9 mouse cellular contexts compared by ENCODE assay signal in the genomic region with DNA sequence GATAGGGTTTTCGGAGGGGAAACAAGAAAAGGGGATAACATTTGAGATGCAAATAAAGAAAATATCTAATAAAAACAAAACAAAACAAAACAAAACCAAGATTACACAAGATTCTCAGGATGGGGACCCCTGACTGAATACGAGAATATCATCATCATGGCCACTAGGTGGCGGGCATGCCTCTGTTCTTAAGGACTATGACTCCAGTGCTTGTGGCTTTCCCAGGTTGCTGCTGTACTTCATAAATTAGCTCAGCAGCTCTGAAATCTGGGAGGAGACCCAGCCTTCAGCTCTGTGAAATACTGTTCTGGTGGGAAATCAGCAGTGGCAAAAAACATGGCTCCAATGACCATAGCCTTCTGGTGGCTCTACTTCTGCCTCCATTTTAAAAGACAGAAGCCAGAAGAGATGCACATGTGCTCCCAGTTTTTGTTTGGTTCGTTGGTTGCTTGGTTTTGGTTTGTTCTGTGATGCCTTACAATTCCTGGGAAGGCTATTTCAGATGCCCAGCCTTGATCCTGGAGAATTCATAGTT. TPM values are rescaled to one million over a fixed set of nuclear protein-coding genes. Genes with fewer than 3 reads are reported as not detected.
DNase-seq lines count a peak whose midpoint lies in the region; ATAC-seq and TF ChIP-seq lines count a peak whose summit lies in the region.
"Had no signal": no experiment of that assay in that cellular context is flagged by ENCODE, and none has a peak within 500 bp of the region (broad histone marks: within the 10 kb centered on the region; RNA-seq: fewer than 3 reads in every experiment).

No protein-coding gene starts in this region.

- WGBS in embryonic facial prominence, embryonic 11.5 days: 20% methylated on average over 4 of the region's 4 CpGs
- WGBS in heart, embryonic 10.5 days: 14% methylated on average over 4 of the region's 4 CpGs
- WGBS in kidney, postnatal 0 days: 10% methylated on average over 4 of the region's 4 CpGs

- no peak overlapping the region for H3K4me3 ChIP-seq in embryonic facial prominence, embryonic 11.5 days (ENCODE audit: low read depth, low read length)
- no peak overlapping the region for H3K4me3 ChIP-seq in heart, embryonic 10.5 days
- H3K4me3 ChIP-seq in kidney, postnatal 0 days (replicated peaks; ENCODE audit: low read depth, low read length): no peak overlapping the region
- H3K4me3 ChIP-seq: embryonic facial prominence, embryonic 15.5 days had no signal

- peak; percentile 65 for DNase-seq in CD4-positive helper T cell, adult 2 months (ENCODE audit: low read depth, low spot score)
- peak; percentile 67 to 75 for DNase-seq in adrenal gland, postnatal 36 days
- peak; percentile 80 for DNase-seq in embryonic facial prominence, embryonic 11.5 days (ENCODE audit: low spot score)
- DNase-seq in heart, embryonic 10.5 days (ENCODE audit: low spot score): peak; percentile 83
- DNase-seq in kidney, postnatal 0 days (ENCODE audit: low spot score): peak; percentile 94
- DNase-seq in liver: peak; percentile 71
- peak; percentile 72 for DNase-seq in naive thymus-derived CD4-positive, alpha-beta T cell, adult 2 months (ENCODE audit: low read depth)
- DNase-seq in spleen, postnatal 36 days (ENCODE audit: low spot score in 2 of 2): peak; percentile 49 to 67

- no peak overlapping the region for H3K4me2 ChIP-seq in embryonic facial prominence, embryonic 11.5 days (ENCODE audit: low read depth, low read length)
- no peak overlapping the region for H3K4me2 ChIP-seq in kidney, postnatal 0 days (ENCODE audit: low read length)
- H3K4me2 ChIP-seq: embryonic facial prominence, embryonic 15.5 days had no signal

- no peaks in the 10 kb centered on the region for H3K4me1 ChIP-seq in embryonic facial prominence, embryonic 11.5 days (ENCODE audit: control insufficient read depth, insufficient read depth, low read length)
- H3K4me1 ChIP-seq in heart, embryonic 10.5 days: peaks cover 6% of the 10 kb centered on the region; the same call in 1 of the 2 replicates
- H3K4me1 ChIP-seq in kidney, postnatal 0 days (replicated peaks; ENCODE audit: insufficient read depth, low read length): no peaks in the 10 kb centered on the region
- H3K4me1 ChIP-seq: embryonic facial prominence, embryonic 15.5 days had no signal

- no peak for ATAC-seq in embryonic facial prominence, embryonic 11.5 days (replicated peaks; ENCODE audit: insufficient number of reproducible peaks, low FRiP score, low TSS enrichment, low read depth)
- ATAC-seq in kidney, postnatal 0 days (replicated peaks; ENCODE audit: low FRiP score, low read depth): peak; percentile 49

- no peak overlapping the region for H3K27ac ChIP-seq in embryonic facial prominence, embryonic 11.5 days (replicated peaks; ENCODE audit: low read depth, low read length)
- no peak overlapping the region for H3K27ac ChIP-seq in heart, embryonic 10.5 days
- H3K27ac ChIP-seq in kidney, postnatal 0 days: no peak overlapping the region
- H3K27ac ChIP-seq: embryonic facial prominence, embryonic 15.5 days had no signal

- no peaks in the 10 kb centered on the region for H3K27me3 ChIP-seq in embryonic facial prominence, embryonic 11.5 days (ENCODE audit: control insufficient read depth, insufficient read depth, low read length)
- H3K27me3 ChIP-seq in heart, embryonic 10.5 days (ENCODE audit: insufficient read depth, poor library complexity, severe bottlenecking): no peaks in the 10 kb centered on the region
- no peaks in the 10 kb centered on the region for H3K27me3 ChIP-seq in kidney, postnatal 0 days (ENCODE audit: insufficient read depth, low read length)
- H3K27me3 ChIP-seq: embryonic facial prominence, embryonic 15.5 days had no signal

- no peaks in the 10 kb centered on the region for H3K36me3 ChIP-seq in embryonic facial prominence, embryonic 11.5 days (replicated peaks; ENCODE audit: control insufficient read depth, insufficient read depth, low read depth, low read length)
- no peaks in the 10 kb centered on the region for H3K36me3 ChIP-seq in heart, embryonic 10.5 days
- no peaks in the 10 kb centered on the region for H3K36me3 ChIP-seq in kidney, postnatal 0 days (ENCODE audit: insufficient read depth, low read length)
- H3K36me3 ChIP-seq: embryonic facial prominence, embryonic 15.5 days had no signal

- peak; percentile 86 for TF ChIP-seq CTCF in kidney, postnatal 0 days (IDR thresholded peaks at IDR 0.05; ENCODE audit: low read depth)

- no peaks in the 10 kb centered on the region for H3K9me3 ChIP-seq in embryonic facial prominence, embryonic 11.5 days (replicated peaks; ENCODE audit: control insufficient read depth, low read length)
- no peaks in the 10 kb centered on the region for H3K9me3 ChIP-seq in heart, embryonic 10.5 days
- H3K9me3 ChIP-seq in kidney, postnatal 0 days (replicated peaks; ENCODE audit: low read length): no peaks in the 10 kb centered on the region
- H3K9me3 ChIP-seq: embryonic facial prominence, embryonic 15.5 days had no signal

- H3K9ac ChIP-seq in embryonic facial prominence, embryonic 11.5 days (replicated peaks; ENCODE audit: low read length): no peak overlapping the region
- no peak overlapping the region for H3K9ac ChIP-seq in kidney, postnatal 0 days (ENCODE audit: low read depth, low read length)
- H3K9ac ChIP-seq: embryonic facial prominence, embryonic 15.5 days had no signal

RNA-seq across cellular contexts. Expression of a gene that starts 4.5 kb away (rescaled TPM):
- total RNA-seq in adrenal gland, postnatal 36 days (2021): not detected
- polyA plus RNA-seq in embryonic facial prominence, embryonic 11.5 days (2014; fragmentation: Nextera tagmentation; extraction: Ambion mirVana): not detected in 2 replicates
- not detected in 2 replicates for polyA plus RNA-seq in heart, embryonic 10.5 days (2016; fragmentation: Nextera tagmentation; extraction: Ambion mirVana)
- polyA plus RNA-seq in kidney, postnatal 0 days (2015; fragmentation: Nextera tagmentation; extraction: Ambion mirVana): not detected in 2 replicates
- polyA plus RNA-seq: embryonic facial prominence, embryonic 15.5 days had no signal

RNA-seq across cellular contexts. Expression of a gene that starts 51.6 kb away (rescaled TPM):
- 100 to 1,000 TPM in 1 of 2 experiments, 1 to 10 TPM in 1; 8.7 to 154 TPM for total RNA-seq in adrenal gland, postnatal 36 days (2021)
- polyA plus RNA-seq in embryonic facial prominence, embryonic 11.5 days (2014; fragmentation: Nextera tagmentation; extraction: Ambion mirVana): 0.74 and 0.99 TPM in 2 replicates
- polyA plus RNA-seq in heart, embryonic 10.5 days (2016; fragmentation: Nextera tagmentation; extraction: Ambion mirVana): 2.3 and 2.6 TPM in 2 replicates
- 18.5 and 18.7 TPM in 2 replicates for polyA plus RNA-seq in kidney, postnatal 0 days (2015; fragmentation: Nextera tagmentation; extraction: Ambion mirVana)
